Mouse (Mus musculus): Measurements from ENCODE around the gene Plscr5. TPM values are rescaled to one million over a fixed set of nuclear protein-coding genes. Genes with fewer than 3 reads are reported as not detected.
"Not testable (repeated sequence)": the region's sequence is repeated elsewhere in the genome, so short reads cannot be mapped to it uniquely, and the experiment has no call there.

Gene Plscr5
- polyA plus RNA-seq (2015; fragmentation: Nextera tagmentation; extraction: Ambion mirVana), result not detected in 2 replicates

DNA sequence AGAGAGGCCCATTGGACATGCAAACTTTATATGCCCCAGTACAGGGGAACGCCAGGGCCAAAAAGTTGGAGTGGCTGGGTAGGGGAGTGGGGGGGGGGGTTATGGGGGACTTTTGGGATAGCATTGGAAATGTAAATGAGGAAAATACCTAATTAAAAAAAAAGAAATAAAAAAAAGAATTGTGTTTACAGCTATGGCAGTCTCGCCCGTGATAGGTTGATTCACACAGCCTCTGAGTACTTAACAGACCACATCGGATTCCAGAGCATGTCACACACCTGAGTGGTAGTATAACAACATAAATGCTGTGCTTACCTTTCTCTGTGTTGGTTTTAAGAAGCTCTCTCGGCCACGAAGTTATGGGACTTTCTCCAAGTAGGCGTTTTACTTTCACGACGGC is at the start of gene Plscr5:
Plscr5 (plus strand) TSS at position 301 of the 400 bp plus-strand sequence.
- not testable (repeated sequence) for ATAC-seq (replicated peaks; ENCODE audit: insufficient number of reproducible peaks, insufficient read depth, low FRiP score, low read depth); H3K4me3 ChIP-seq; H3K4me2 ChIP-seq

GRCm38 (mm10) chr9:92147555-92148248 is 45.0 kb upstream of the Plscr5 start:
- no peak overlapping the region for H3K4me3 ChIP-seq
- H3K27ac ChIP-seq, result no peak overlapping the region
- no peaks in the 10 kb centered on the region for H3K27me3 ChIP-seq
- H3K4me1 ChIP-seq (replicated peaks), result no peaks in the 10 kb centered on the region
- no peak overlapping the region for H3K9ac ChIP-seq
- no peak for ATAC-seq (replicated peaks; ENCODE audit: insufficient number of reproducible peaks, insufficient read depth, low FRiP score, low read depth)
- H3K4me2 ChIP-seq, result no peak overlapping the region
- WGBS, result 16% methylated on average over 7 of the region's 7 CpGs
- H3K36me3 ChIP-seq, result no peaks in the 10 kb centered on the region
- H3K9me3 ChIP-seq (replicated peaks), result no peaks in the 10 kb centered on the region

More for the DNA sequence above, at the start of gene Plscr5:
- not testable (repeated sequence) for H3K27me3 ChIP-seq; H3K9me3 ChIP-seq (replicated peaks); H3K27ac ChIP-seq; H3K36me3 ChIP-seq; H3K9ac ChIP-seq; H3K4me1 ChIP-seq (replicated peaks)
- 60% methylated on average over 9 of the region's 9 CpGs for WGBS

- no peak overlapping the region for H3K4me3 ChIP-seq
- no peak overlapping the region for H3K27ac ChIP-seq
- H3K9ac ChIP-seq, result no peak overlapping the region
- H3K4me1 ChIP-seq (replicated peaks), result no peaks in the 10 kb centered on the region
- no peak for ATAC-seq (replicated peaks; ENCODE audit: insufficient number of reproducible peaks, insufficient read depth, low FRiP score, low read depth)
- H3K4me2 ChIP-seq, result no peak overlapping the region
- H3K9me3 ChIP-seq (replicated peaks), result no peaks in the 10 kb centered on the region
- H3K27me3 ChIP-seq, result no peaks in the 10 kb centered on the region
- no peaks in the 10 kb centered on the region for H3K36me3 ChIP-seq
- 74% methylated on average over 4 of the region's 4 CpGs for WGBS
These were observed 30.5 kb upstream of the Plscr5 start for GRCm38 (mm10) chr9:92162213-92162612.

GRCm38 (mm10) chr9:92173318-92173985 is 19.3 kb upstream of the Plscr5 start:
- no peak for ATAC-seq (replicated peaks; ENCODE audit: insufficient number of reproducible peaks, insufficient read depth, low FRiP score, low read depth)
- no peaks in the 10 kb centered on the region for H3K9me3 ChIP-seq (replicated peaks)
- H3K27me3 ChIP-seq, result no peaks in the 10 kb centered on the region
- H3K4me1 ChIP-seq (replicated peaks), result no peaks in the 10 kb centered on the region; the same call in 1 of the 2 replicates
- no peak overlapping the region for H3K9ac ChIP-seq
- H3K4me2 ChIP-seq, result no peak overlapping the region
- 82% methylated on average over 3 of the region's 3 CpGs for WGBS
- H3K36me3 ChIP-seq, result no peaks in the 10 kb centered on the region
- no peak overlapping the region for H3K4me3 ChIP-seq
- H3K27ac ChIP-seq, result no peak overlapping the region

GRCm38 (mm10) chr9:92174176-92175075 is 18.3 kb upstream of the Plscr5 start:
- WGBS, result 56% methylated on average over 15 of the region's 15 CpGs
- Histone ChIP-seq H3K9ac (no peak overlapping the region), H3K4me2 (no peak overlapping the region), H3K27ac (no peak overlapping the region), H3K36me3 (no peaks in the 10 kb centered on the region), H3K4me3 (no peak overlapping the region), H3K9me3 (replicated peaks) (no peaks in the 10 kb centered on the region), H3K27me3 (no peaks in the 10 kb centered on the region), H3K4me1 (replicated peaks) (no peaks in the 10 kb centered on the region; the same call in 1 of the 2 replicates)
- no peak for ATAC-seq (replicated peaks; ENCODE audit: insufficient number of reproducible peaks, insufficient read depth, low FRiP score, low read depth)

DNA sequence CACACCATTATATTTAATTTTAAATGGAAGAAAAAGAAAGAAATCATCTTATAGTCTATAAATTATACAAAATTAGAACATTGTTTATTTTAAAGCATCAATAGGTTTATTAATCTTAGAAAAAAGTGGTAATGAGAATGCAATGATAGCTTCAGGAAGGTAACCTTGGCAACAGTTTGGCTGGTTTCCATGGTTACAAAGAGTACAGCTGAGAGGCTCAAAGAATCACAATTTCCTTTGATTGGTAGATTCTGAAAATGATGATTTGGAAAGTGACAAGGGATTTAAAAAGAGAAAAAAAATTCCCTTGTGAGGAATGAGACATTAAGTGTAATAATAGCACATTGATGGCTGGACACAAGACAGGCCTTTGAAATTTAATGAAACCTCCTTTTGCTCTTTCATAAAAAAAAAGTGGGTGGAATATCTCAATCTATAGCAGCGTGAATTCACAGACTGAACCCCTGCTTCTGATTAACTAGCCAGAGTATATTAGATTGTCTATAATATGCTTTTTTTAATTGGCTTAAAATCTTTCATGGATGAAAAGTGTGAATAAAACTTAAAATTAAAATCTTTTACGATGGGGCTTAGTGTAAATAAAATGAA is 13.8 kb upstream of the Plscr5 start:
- Histone ChIP-seq H3K9ac (no peak overlapping the region), H3K4me1 (replicated peaks) (no peaks in the 10 kb centered on the region; the same call in 1 of the 2 replicates), H3K4me2 (no peak overlapping the region), H3K9me3 (replicated peaks) (no peaks in the 10 kb centered on the region), H3K36me3 (no peaks in the 10 kb centered on the region), H3K27me3 (no peaks in the 10 kb centered on the region), H3K27ac (no peak overlapping the region), H3K4me3 (no peak overlapping the region)
- WGBS, result 75% methylated on average over 2 of the region's 2 CpGs
- no peak for ATAC-seq (replicated peaks; ENCODE audit: insufficient number of reproducible peaks, insufficient read depth, low FRiP score, low read depth)

DNA sequence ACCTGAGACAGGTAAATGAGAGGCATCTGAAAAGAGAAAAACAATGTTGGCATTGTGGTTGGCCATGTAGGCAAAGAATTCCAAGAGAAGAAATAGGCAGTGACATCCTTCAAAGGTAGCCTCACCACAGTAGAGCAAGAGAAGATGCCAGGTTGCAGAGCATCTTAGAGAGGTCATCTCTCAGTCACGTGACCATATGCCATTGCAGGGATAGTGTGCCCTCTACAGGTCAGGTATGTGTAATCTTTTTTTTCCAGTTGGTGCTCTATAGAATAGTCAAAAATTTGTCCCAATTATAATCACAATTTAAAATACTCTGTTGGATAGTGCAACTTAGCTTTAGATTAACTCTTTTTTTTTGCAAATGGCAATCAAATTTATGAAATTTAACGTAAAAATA is 1.4 kb upstream of the Plscr5 start:
- Histone ChIP-seq H3K9me3 (replicated peaks) (no peaks in the 10 kb centered on the region), H3K4me2 (no peak overlapping the region), H3K9ac (no peak overlapping the region), H3K27me3 (no peaks in the 10 kb centered on the region), H3K4me1 (replicated peaks) (no peaks in the 10 kb centered on the region), H3K4me3 (no peak overlapping the region), H3K27ac (no peak overlapping the region), H3K36me3 (no peaks in the 10 kb centered on the region)
- no peak for ATAC-seq (replicated peaks; ENCODE audit: insufficient number of reproducible peaks, insufficient read depth, low FRiP score, low read depth)
- 79% methylated on average over 2 of the region's 2 CpGs for WGBS

DNA sequence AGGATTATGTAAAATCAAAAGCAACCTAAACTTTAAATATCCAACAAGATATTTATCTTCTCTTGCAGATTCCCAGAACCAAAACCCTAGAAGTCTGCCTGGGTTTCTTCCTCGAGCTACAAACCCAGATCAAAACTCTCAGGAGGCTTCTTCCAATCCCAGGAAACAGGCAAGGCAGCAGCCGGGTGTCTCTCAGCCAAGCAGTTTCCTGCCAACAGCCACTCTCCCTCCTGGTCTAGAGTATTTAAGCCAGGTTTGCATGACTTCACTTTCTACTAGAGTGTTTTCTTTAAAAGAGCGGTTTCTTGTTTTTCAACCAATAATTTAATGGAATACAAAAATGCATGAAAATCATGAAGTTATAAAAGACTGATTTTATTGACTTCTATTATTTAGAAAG is 5.7 kb downstream of the Plscr5 start:
- Histone ChIP-seq H3K27me3 (no peaks in the 10 kb centered on the region), H3K27ac (no peak overlapping the region), H3K9me3 (replicated peaks) (no peaks in the 10 kb centered on the region), H3K4me3 (no peak overlapping the region), H3K36me3 (no peaks in the 10 kb centered on the region), H3K9ac (no peak overlapping the region), H3K4me1 (replicated peaks) (no peaks in the 10 kb centered on the region), H3K4me2 (no peak overlapping the region)
- ATAC-seq (replicated peaks; ENCODE audit: insufficient number of reproducible peaks, insufficient read depth, low FRiP score, low read depth), result no peak
- WGBS, result 43% methylated on average over 3 of the region's 3 CpGs

DNA sequence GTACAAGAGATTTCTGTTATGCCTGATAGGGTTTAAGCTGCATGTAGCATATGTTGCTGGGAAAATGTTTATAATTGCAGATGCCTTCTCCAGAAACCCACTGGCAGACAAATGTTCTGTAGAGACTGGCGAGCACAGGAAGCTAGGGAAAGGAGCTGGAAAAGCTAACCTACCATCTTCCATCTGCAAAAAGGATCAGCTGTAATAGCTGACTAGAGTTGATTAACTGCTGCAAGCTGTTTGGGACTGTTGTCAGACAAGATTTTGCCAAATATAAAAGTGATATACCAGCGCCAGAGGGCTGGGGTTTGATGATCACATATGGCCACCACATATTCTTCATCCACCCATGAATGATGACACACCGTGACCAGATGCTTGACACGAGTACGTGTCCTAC is 6.8 kb downstream of the Plscr5 start:
- H3K27ac ChIP-seq, result no peak overlapping the region
- ATAC-seq (replicated peaks; ENCODE audit: insufficient number of reproducible peaks, insufficient read depth, low FRiP score, low read depth), result no peak
- WGBS, result 80% methylated on average over 5 of the region's 5 CpGs
- H3K4me1 ChIP-seq (replicated peaks), result no peaks in the 10 kb centered on the region
- H3K4me2 ChIP-seq, result no peak overlapping the region
- no peak overlapping the region for H3K9ac ChIP-seq
- no peaks in the 10 kb centered on the region for H3K9me3 ChIP-seq (replicated peaks)
- H3K4me3 ChIP-seq, result no peak overlapping the region
- no peaks in the 10 kb centered on the region for H3K27me3 ChIP-seq
- no peaks in the 10 kb centered on the region for H3K36me3 ChIP-seq

DNA sequence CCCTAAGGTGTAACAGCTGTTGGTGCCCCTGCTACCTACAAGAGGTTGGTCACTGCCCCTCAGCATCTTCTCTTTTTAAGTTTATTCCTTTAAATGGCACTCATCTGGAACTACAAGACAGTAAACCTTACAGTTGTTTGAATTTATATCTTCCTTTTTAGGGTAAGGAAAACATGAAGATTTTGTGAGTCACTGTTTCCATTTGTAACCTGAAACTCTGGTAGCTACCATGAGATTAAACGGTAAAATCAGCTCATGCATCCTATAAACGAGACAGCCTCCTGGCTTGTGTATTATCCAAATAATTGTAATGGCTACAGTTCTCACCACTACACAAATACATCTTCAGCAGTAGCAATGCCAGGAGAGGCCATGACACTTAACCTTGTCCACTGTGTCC is 11.7 kb downstream of the Plscr5 start:
- H3K9me3 ChIP-seq (replicated peaks), result no peaks in the 10 kb centered on the region
- H3K9ac ChIP-seq, result no peak overlapping the region
- no peak overlapping the region for H3K27ac ChIP-seq
- WGBS, result 50% methylated on average over 2 of the region's 2 CpGs
- no peak overlapping the region for H3K4me3 ChIP-seq
- H3K4me2 ChIP-seq, result no peak overlapping the region
- ATAC-seq (replicated peaks; ENCODE audit: insufficient number of reproducible peaks, insufficient read depth, low FRiP score, low read depth), result no peak
- no peaks in the 10 kb centered on the region for H3K36me3 ChIP-seq
- no peaks in the 10 kb centered on the region for H3K4me1 ChIP-seq (replicated peaks)
- no peaks in the 10 kb centered on the region for H3K27me3 ChIP-seq

DNA sequence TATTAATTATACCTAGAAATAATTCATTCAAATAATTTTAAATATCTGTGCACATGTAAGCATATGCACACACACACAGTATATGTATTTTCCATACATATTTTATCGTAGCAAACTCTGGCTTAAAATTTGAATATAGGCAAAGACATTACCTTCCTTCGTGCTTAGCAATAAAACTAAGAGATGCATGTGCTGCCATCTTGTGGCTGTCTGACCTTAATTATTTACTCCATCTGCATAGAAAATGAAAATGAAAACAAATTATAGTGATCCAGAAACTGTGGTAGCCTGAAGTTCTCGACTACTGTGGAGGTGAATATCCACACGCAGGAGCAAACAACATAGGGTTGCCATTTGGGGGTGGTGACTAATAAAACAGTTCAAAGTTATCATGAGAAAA is 14.6 kb downstream of the Plscr5 start:
- H3K4me2 ChIP-seq, result peak overlapping the region; percentile 32; the same call in 1 of the 2 replicates
- H3K9ac ChIP-seq, result no peak overlapping the region
- H3K27ac ChIP-seq, result no peak overlapping the region
- WGBS, result 34% methylated on average over 4 of the region's 4 CpGs
- H3K36me3 ChIP-seq, result no peaks in the 10 kb centered on the region
- no peaks in the 10 kb centered on the region for H3K4me1 ChIP-seq (replicated peaks)
- no peak overlapping the region for H3K4me3 ChIP-seq
- no peaks in the 10 kb centered on the region for H3K9me3 ChIP-seq (replicated peaks)
- H3K27me3 ChIP-seq, result no peaks in the 10 kb centered on the region
- ATAC-seq (replicated peaks; ENCODE audit: insufficient number of reproducible peaks, insufficient read depth, low FRiP score, low read depth), result no peak

Data from heart, embryonic 15.5 days (tissue).